Mouse (Mus musculus): Measurements from ENCODE around the gene Slc25a11. TPM values are rescaled to one million over a fixed set of nuclear protein-coding genes. Genes with fewer than 3 reads are reported as not detected.

Gene Slc25a11
- 185 and 191 TPM in 2 replicates for polyA plus RNA-seq (2015; fragmentation: Nextera tagmentation; extraction: Ambion mirVana)

DNA sequence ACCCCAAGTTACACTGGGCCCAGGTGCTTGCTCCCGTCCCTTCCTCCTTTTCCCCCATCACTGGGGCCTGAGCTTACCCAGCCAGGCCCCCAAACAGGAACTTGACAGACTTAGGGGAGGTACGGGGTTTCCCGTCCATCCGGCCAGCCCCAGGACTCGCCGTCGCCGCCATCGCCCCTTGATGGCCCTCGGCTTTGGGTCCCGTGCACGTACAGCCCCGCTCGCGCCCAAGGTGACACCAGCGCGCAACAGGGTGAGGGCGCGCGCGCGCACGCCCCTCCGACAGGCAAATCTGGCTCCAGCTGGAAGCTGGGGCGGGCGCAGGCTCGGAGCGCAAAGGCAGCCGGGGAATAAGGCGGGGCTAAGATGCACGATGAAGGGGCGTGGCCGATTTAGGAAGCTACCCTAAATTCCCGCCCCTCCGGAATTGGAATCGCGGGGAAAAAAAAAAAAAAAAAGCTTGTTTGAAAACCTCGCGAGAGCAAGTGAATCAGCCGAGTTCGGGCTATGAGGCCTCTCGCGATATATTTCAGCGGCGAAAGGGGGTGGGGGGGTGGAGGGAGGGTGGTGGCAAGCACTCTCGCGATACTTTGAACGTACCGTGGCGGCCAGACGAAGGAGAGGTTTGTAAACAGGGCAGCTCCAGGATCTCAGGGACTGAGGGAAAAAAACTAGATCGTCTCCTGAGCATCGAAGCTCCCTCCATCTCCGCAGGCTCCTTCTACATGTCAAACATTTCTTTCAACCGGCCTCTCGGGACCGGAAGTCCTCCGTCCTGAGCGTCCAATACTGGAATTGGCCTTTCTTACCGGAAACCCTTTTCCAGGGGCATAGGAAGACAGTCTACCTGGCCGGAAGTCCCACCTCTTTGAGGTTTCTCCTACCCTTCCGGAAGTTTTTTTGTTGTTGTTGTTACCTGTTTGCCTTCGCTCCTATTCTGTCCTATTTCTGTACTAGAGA is at the start of gene Slc25a11, which contains the start of gene Rnf167:
Slc25a11 (minus strand) TSS at position 789 of the 960 bp plus-strand sequence.
Rnf167 (plus strand) TSS at position 545 of the 960 bp plus-strand sequence.
- peaks cover 27% of the 10 kb centered on the region for H3K36me3 ChIP-seq (ENCODE audit: control insufficient read depth, insufficient read depth, low read length)
- H3K4me3 ChIP-seq (ENCODE audit: low read length): peak within 1 kb of the TSS; percentile 64
- ATAC-seq: peak; percentile 92
- H3K4me2 ChIP-seq (ENCODE audit: low read length): peak within 1 kb of the TSS; percentile 94
- H3K4me1 ChIP-seq (ENCODE audit: control insufficient read depth, insufficient read depth, low read depth, low read length): peaks cover 27% of the 10 kb centered on the region
- peak within 1 kb of the TSS; percentile 85 for H3K9ac ChIP-seq (ENCODE audit: low read depth, low read length)
- peak within 1 kb of the TSS; percentile 91 for H3K27ac ChIP-seq (ENCODE audit: low read depth, low read length)
- H3K9me3 ChIP-seq (ENCODE audit: control insufficient read depth, low read length): no peaks in the 10 kb centered on the region
- under 1% methylated on average over 63 of the region's 63 CpGs for WGBS
- H3K27me3 ChIP-seq (replicated peaks; ENCODE audit: control insufficient read depth, insufficient read depth, low read length): no peaks in the 10 kb centered on the region

DNA sequence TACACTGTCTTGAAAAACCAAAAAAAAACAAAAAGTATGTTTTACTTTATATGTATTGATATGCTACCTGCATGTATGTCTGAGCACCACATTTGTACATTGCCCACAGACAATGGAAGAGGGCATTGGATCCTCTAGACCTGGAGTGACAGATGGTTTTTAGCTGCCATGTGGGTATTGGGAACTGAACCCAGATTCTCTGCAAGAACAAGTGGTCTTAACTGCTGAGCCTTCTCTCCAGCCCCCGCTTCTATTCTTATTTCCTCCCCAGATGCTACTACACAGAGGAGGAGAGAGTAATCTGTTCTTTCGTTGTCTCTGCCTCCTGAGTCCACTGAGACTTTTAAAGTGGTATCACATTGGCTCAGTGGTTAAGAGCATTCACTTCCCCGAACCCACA is 46.2 kb upstream of the Slc25a11 start:
- WGBS: 76% methylated on average over 3 of the region's 3 CpGs
- peaks cover 5% of the 10 kb centered on the region for H3K4me1 ChIP-seq (ENCODE audit: control insufficient read depth, insufficient read depth, low read depth, low read length)
- no peak overlapping the region for H3K4me2 ChIP-seq (ENCODE audit: low read length)
- no peaks in the 10 kb centered on the region for H3K27me3 ChIP-seq (replicated peaks; ENCODE audit: control insufficient read depth, insufficient read depth, low read length)
- H3K4me3 ChIP-seq (ENCODE audit: low read length): no peak overlapping the region
- no peak for ATAC-seq
- no peaks in the 10 kb centered on the region for H3K9me3 ChIP-seq (ENCODE audit: control insufficient read depth, low read length)
- H3K9ac ChIP-seq (ENCODE audit: low read depth, low read length): no peak overlapping the region
- H3K27ac ChIP-seq (ENCODE audit: low read depth, low read length): no peak overlapping the region
- H3K36me3 ChIP-seq (ENCODE audit: control insufficient read depth, insufficient read depth, low read length): no peaks in the 10 kb centered on the region

DNA sequence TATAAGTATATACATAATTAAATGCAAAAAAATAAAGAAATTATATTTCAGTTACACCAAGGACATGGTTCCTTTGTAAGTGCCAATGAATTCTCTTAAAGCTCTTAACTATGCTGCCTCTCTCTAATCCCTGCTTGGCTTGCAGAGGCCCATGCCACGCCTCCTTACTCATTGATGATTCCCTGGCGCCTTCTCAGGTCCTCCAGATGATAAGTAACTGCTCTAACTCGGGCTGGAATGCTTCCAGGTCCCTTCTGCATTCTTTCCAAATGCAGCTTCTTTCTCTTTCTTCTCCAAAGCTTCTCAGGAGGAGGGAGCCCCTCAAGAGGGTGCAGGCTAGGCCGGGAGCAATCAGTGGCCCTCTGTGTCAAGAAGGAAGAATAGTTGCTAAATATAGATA is 42.3 kb upstream of the Slc25a11 start:
- Histone ChIP-seq H3K36me3 (ENCODE audit: control insufficient read depth, insufficient read depth, low read length) (peaks cover 2% of the 10 kb centered on the region), H3K9ac (ENCODE audit: low read depth, low read length) (no peak overlapping the region), H3K9me3 (ENCODE audit: control insufficient read depth, low read length) (no peaks in the 10 kb centered on the region), H3K4me2 (ENCODE audit: low read length) (no peak overlapping the region), H3K27me3 (replicated peaks; ENCODE audit: control insufficient read depth, insufficient read depth, low read length) (no peaks in the 10 kb centered on the region), H3K4me3 (ENCODE audit: low read length) (no peak overlapping the region), H3K4me1 (ENCODE audit: control insufficient read depth, insufficient read depth, low read depth, low read length) (peaks cover 19% of the 10 kb centered on the region), H3K27ac (ENCODE audit: low read depth, low read length) (no peak overlapping the region)
- WGBS: 60% methylated on average over 4 of the region's 4 CpGs
- no peak for ATAC-seq

DNA sequence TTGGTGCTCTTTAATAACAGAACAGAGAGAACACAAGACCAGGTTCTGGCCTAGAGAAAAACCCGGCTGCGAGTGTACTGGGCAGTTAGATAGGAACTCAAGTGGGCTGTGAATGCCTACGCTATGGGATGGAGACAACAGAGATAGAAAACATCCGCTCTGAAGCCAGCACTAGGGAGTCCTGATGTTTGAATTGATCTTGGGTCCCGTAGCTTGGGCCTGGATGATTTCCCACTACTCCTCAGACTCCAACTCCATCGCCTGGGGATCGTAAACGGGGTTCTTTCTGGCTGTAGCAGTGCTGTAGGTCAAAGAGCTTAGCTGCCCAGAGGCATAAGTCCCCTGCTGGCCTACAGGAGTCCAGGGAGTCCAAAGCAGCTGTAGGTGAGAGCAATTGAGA is 41.1 kb upstream of the Slc25a11 start:
- Histone ChIP-seq H3K36me3 (ENCODE audit: control insufficient read depth, insufficient read depth, low read length) (peaks cover 13% of the 10 kb centered on the region), H3K9ac (ENCODE audit: low read depth, low read length) (peak overlapping the region; percentile 91), H3K4me2 (ENCODE audit: low read length) (peak overlapping the region; percentile 81), H3K27me3 (replicated peaks; ENCODE audit: control insufficient read depth, insufficient read depth, low read length) (no peaks in the 10 kb centered on the region), H3K27ac (ENCODE audit: low read depth, low read length) (peak overlapping the region; percentile 87), H3K4me1 (ENCODE audit: control insufficient read depth, insufficient read depth, low read depth, low read length) (peaks cover 19% of the 10 kb centered on the region), H3K9me3 (ENCODE audit: control insufficient read depth, low read length) (no peaks in the 10 kb centered on the region), H3K4me3 (ENCODE audit: low read length) (peak overlapping the region; percentile 83)
- peak; percentile 5; the same call in 1 of the 2 replicates for ATAC-seq
- WGBS: 9% methylated on average over 8 of the region's 8 CpGs

DNA sequence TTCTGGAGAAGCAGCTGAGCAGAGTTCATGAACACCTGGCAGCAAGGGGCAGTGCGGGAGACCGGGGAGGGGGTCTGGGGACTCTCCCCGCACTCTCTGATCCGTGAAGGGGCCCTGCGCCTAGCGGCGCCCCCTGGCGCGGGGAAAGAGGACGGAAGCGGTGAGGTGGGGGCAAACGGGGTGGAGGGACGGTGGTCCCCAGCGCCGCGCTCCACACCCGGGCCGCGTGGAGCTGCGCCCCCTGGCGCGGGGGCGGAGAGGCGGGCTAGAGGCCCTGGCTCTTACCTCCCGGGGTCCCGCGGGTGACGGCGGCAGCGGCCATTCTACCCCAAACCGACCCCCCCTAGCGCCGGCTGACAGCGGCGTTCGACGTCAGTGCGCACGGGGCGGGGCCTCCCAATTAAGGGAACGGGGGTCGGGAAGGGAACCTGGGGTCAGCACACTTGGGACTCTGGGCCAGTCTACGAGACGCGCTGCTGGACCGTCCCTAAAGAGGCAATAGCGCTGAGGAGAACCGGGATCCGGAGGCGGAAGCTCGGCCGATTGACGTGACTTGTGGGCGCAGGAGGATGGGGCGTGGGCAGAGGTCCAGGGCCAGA is 40.4 kb upstream of the Slc25a11 start, which contains the start of gene Camta2:
Camta2 (minus strand) TSS at position 505 of the 599 bp plus-strand sequence.
- Histone ChIP-seq H3K4me3 (ENCODE audit: low read length) (peak within 1 kb of the TSS; percentile 83), H3K4me1 (ENCODE audit: control insufficient read depth, insufficient read depth, low read depth, low read length) (peaks cover 19% of the 10 kb centered on the region), H3K27ac (ENCODE audit: low read depth, low read length) (peak within 1 kb of the TSS; percentile 87), H3K27me3 (replicated peaks; ENCODE audit: control insufficient read depth, insufficient read depth, low read length) (no peaks in the 10 kb centered on the region), H3K9ac (ENCODE audit: low read depth, low read length) (peak within 1 kb of the TSS; percentile 91), H3K9me3 (ENCODE audit: control insufficient read depth, low read length) (no peaks in the 10 kb centered on the region), H3K4me2 (ENCODE audit: low read length) (peak within 1 kb of the TSS; percentile 81), H3K36me3 (ENCODE audit: control insufficient read depth, insufficient read depth, low read length) (peaks cover 16% of the 10 kb centered on the region)
- WGBS: 0% methylated on average over 32 of the region's 55 CpGs
- peak; percentile 83 for ATAC-seq

DNA sequence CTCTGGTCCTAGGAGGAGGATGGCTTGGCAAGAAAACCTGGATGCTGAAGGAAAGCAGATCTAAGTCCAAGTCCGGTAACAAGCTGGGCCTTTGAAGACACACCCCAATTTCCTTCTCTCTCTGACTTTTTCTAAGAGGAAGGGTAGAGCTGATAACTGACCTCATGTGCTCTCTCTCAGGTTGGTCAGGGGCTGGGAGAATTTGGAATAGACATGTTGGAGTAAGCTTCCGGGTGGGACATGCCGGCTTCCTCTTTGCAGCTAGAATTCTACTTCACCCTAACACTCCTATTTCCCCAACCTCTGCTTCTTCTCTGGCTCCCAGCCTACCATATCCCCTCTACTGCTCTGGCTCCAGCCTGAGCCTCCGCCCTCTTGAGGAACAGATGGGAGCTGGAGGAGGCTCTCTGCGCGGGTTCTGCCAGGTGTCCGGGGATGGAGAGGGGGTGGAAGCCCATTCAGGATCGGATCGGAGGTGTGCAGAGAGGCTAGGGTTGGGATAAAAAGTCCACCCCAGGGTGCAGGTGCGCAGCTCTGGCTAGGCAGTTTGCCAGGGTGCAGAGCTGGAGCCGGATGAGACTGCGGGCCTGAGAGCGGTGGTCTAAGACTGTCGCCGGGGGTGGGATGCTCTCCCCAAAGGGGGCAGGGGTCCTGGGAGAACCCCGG is 39.8 kb upstream of the Slc25a11 start:
- peak; percentile 72 for ATAC-seq
- peaks cover 24% of the 10 kb centered on the region for H3K4me1 ChIP-seq (ENCODE audit: control insufficient read depth, insufficient read depth, low read depth, low read length)
- H3K9me3 ChIP-seq (ENCODE audit: control insufficient read depth, low read length): no peaks in the 10 kb centered on the region
- WGBS: 6% methylated on average over 16 of the region's 16 CpGs
- H3K36me3 ChIP-seq (ENCODE audit: control insufficient read depth, insufficient read depth, low read length): peaks cover 18% of the 10 kb centered on the region
- peak overlapping the region; percentile 87 for H3K27ac ChIP-seq (ENCODE audit: low read depth, low read length)
- H3K4me3 ChIP-seq (ENCODE audit: low read length): peak overlapping the region; percentile 83
- H3K9ac ChIP-seq (ENCODE audit: low read depth, low read length): peak overlapping the region; percentile 91
- H3K27me3 ChIP-seq (replicated peaks; ENCODE audit: control insufficient read depth, insufficient read depth, low read length): no peaks in the 10 kb centered on the region
- H3K4me2 ChIP-seq (ENCODE audit: low read length): peak overlapping the region; percentile 81

DNA sequence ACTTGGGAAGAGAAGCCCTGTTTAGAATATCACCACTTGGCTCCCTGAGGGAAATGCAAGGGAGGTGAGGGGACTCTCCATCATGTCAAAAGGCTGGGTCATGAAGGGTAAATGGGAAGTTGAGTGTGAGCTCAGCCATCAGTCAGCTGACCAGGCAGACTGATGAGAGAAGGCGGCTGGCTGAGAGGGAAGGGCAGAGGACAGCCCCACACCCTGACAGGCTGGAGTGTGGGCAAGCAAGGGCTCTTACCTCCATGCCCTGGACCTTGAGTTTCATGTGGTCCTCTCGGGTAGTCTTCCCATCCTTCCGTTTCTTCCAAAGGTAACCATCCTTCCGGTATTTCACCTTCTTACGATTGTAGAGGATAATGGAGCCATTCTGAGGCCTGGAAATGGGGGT is 36.4 kb upstream of the Slc25a11 start:
- Histone ChIP-seq H3K4me2 (ENCODE audit: low read length) (no peak overlapping the region), H3K36me3 (ENCODE audit: control insufficient read depth, insufficient read depth, low read length) (peaks cover 36% of the 10 kb centered on the region), H3K9me3 (ENCODE audit: control insufficient read depth, low read length) (no peaks in the 10 kb centered on the region), H3K27me3 (replicated peaks; ENCODE audit: control insufficient read depth, insufficient read depth, low read length) (no peaks in the 10 kb centered on the region), H3K4me1 (ENCODE audit: control insufficient read depth, insufficient read depth, low read depth, low read length) (peaks cover 22% of the 10 kb centered on the region), H3K4me3 (ENCODE audit: low read length) (no peak overlapping the region), H3K9ac (ENCODE audit: low read depth, low read length) (no peak overlapping the region), H3K27ac (ENCODE audit: low read depth, low read length) (no peak overlapping the region)
- 88% methylated on average over 5 of the region's 5 CpGs for WGBS
- no peak for ATAC-seq

DNA sequence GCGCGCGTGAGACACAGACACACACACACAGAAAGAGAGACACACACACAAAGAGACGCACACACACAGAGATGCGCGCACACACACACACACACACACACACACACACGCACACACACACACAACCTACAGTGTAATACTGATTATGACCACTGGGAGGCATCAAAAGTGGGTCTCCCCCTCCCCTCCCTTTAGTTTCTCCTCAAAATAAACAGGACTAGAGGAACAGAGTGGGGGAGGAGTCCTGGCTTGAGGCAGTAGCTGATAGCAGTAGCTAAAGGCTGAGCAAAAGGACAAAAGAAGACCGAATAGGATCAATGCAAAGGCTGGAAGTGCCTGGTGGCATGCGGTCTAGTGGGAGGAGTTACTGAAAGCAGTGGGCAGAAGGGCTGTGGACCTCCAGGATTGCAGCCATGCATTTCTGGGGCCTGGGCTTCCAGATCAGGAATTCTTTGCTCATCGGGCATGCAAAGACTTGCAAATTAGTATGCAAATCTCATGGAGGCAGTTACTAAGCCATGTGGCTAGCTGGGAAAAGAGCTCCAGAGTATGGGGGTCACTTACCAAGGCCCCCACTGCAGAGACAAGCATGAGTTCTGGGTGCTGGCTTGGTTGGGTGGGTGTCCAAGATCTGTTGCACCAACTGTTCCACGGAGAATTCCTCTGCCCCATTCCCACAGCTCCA is 34.8 kb upstream of the Slc25a11 start:
- Histone ChIP-seq H3K36me3 (ENCODE audit: control insufficient read depth, insufficient read depth, low read length) (peaks cover 39% of the 10 kb centered on the region), H3K4me3 (ENCODE audit: low read length) (no peak overlapping the region), H3K27me3 (replicated peaks; ENCODE audit: control insufficient read depth, insufficient read depth, low read length) (no peaks in the 10 kb centered on the region), H3K4me2 (ENCODE audit: low read length) (peak overlapping the region; percentile 28; the same call in 1 of the 2 replicates), H3K9me3 (ENCODE audit: control insufficient read depth, low read length) (no peaks in the 10 kb centered on the region), H3K4me1 (ENCODE audit: control insufficient read depth, insufficient read depth, low read depth, low read length) (peaks cover 16% of the 10 kb centered on the region), H3K27ac (ENCODE audit: low read depth, low read length) (no peak overlapping the region), H3K9ac (ENCODE audit: low read depth, low read length) (peak overlapping the region; percentile 22; the same call in 1 of the 2 replicates)
- peak; percentile 72 for ATAC-seq
- 18% methylated on average over 11 of the region's 11 CpGs for WGBS
